Mouse (Mus musculus) CD4-positive helper T cell, adult 2 months (primary cell): ENCODE data around the gene 1700012A03Rik.

Experiments used
- DNase-seq: peaks from one replicate; pipeline ENCODE4 v3.0.0-alpha.2; 2012; ENCODE audit warnings: low read depth, missing footprints, low spot score

1700012A03Rik gene

DNA sequence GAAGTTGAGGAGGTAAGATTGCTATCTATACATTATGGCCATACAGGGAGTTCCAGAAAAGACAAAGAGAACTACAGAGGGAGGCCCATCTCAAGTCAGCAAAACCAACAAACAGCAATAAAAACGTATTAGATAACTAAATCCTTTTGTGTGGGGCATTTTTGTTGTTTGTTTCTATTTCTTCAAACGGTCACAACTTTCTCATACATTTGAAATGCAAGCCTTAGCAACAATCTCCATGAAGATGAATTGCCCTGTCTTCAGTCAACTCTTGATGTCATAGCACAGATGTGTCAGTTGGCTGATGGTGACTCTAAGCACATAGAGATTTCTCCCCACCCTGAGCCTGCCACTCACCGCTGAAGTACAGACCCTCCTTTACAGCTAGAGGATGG is at the start of gene 1700012A03Rik:
TSS of gene 1700012A03Rik (plus strand) at position 296 of the 395 bp plus-strand sequence.
- DNase-seq = no peak

- no peak for DNase-seq
Observed at GRCm38 (mm10) chr6:32004228-32004627, 45.8 kb upstream of the 1700012A03Rik start.

DNA sequence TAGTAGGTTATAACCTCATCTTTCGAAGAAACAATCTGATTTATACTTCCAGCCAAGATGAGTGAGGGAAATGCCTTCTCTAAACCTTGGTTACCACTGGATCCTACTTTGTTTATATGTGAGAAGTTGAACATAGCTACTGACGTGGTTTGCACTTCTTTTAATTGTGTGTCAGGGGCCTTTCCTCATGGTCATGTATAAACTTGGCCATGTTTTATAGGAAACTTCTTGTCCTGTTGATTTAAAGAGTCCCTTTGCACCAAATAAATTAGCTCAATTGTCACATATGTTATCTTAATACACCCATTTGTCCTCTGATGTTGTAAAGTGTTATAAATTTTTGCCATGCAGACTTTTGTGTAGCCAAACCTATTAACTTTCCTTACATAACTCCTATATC is 44.1 kb upstream of the 1700012A03Rik start:
- no peak for DNase-seq

DNA sequence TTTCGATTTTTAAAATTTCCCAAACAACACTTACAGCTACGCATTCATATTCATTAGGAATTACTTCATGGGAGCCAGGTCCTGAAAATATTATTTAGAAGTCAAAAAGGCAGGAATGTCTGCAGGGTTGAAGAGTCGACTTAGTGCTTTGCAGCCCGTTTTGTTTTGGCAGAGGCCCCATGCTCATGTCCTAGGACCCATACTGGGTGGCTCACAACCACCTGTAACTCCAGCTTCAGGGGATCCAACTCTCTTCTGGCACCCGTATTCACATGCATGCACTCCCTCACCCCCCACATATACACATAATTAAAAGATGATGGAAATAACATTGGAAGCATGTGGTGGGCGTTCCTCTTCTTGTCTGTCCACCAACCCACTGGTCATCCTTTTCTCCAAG is 43.7 kb upstream of the 1700012A03Rik start:
- DNase-seq = no peak

DNA sequence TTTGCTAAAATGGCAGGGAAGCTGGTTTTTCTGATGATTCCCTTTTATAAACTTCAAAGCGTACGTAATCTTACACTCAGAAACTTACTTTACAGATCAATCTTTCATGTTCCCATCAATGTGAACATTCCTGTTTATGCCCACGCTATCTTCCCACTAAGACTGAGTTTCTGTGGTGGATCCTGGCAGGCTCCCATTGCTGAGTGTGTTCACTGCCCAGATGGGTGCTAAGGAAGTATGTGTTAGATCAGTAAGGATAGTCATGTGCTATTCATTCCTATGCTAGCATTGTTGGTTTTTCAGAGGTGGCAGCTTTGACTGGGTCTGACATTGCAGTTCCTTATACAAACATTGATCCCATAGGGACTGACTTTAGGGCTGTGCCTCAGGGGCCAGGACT is 42.7 kb upstream of the 1700012A03Rik start:
- DNase-seq = no peak

- no peak for DNase-seq
Observed at GRCm38 (mm10) chr6:32016841-32017240, 33.2 kb upstream of the 1700012A03Rik start.

GRCm38 (mm10) chr6:32017406-32018104 is 32.5 kb upstream of the 1700012A03Rik start:
- DNase-seq = no peak

DNA sequence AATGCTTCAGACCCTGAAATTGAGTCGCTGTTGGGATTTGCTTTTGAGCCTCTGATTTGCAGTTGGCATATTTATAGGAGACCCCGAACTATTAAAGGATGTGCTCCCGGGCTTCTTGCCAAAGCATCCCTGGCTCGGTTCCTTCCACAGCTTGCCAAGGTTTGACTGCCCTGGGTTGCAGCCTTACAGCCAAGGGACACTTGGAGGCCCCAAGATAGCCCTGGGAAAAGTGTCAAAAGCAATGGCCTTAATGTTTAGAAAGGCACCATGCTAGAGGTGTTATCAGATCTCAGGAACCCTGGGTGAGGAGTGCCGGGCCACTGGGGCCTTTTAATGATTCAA is 32.0 kb upstream of the 1700012A03Rik start:
- no peak for DNase-seq

GRCm38 (mm10) chr6:32021853-32022536 is 28.1 kb upstream of the 1700012A03Rik start:
- DNase-seq = no peak

GRCm38 (mm10) chr6:32022537-32022869 is 27.5 kb upstream of the 1700012A03Rik start:
- no peak for DNase-seq

DNA sequence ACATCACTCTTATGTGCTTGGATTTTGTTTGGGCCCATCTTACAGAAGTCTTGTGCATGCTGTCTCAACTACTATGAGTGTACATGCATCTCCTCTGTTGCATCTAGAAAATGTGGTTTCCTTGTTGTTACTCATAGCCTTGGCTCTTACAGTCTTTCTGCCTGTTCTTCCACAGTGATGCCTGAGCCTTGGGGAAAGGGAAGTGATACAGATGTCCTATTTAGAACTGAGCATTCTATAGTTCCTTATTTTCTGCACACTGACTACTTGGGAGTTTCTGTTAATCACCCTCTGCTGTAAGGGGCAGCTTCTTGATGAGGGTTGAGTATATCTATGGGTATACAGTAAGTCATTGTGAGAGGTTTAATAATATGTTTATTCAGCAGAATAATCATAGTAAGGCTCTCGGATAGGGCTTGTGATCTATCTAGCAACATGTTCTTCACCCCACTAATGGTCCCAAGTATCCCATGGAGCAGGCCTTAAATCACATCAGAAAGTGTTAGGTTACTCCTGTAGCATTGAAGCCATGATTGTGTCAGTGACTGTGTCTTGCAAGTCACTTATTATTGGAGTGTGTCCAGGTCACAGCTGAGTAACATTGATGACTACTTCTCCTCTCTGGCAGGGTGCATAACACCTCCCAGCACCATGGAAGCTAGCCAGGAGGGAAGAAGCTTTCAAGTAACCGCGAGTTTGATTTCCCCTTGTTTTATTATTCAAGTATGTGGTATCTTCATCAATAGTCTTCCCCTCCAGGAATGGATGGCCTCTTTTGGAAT is 21.6 kb upstream of the 1700012A03Rik start:
- DNase-seq = no peak

DNA sequence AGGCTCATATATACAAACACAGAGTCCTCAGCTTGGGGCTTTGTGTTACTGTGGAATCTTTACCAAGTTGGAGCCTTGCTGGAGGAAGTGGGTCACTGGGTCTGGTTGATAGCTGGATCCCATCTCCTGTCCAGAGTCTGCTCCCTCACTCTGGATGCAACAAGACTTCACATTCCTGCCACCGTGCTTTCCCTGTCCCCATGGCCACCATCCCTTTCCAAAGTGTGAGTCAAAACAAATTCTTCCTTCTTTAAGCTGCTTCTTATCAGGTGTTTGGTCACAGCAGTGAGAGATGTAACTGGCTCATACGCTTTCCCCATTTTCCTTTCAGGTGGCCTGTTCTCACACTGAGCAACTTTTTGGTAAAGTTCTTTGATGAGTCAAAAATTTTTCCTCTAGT is 15.8 kb upstream of the 1700012A03Rik start:
- no peak for DNase-seq

GRCm38 (mm10) chr6:32045344-32045743 is 4.7 kb upstream of the 1700012A03Rik start:
- no peak for DNase-seq

DNA sequence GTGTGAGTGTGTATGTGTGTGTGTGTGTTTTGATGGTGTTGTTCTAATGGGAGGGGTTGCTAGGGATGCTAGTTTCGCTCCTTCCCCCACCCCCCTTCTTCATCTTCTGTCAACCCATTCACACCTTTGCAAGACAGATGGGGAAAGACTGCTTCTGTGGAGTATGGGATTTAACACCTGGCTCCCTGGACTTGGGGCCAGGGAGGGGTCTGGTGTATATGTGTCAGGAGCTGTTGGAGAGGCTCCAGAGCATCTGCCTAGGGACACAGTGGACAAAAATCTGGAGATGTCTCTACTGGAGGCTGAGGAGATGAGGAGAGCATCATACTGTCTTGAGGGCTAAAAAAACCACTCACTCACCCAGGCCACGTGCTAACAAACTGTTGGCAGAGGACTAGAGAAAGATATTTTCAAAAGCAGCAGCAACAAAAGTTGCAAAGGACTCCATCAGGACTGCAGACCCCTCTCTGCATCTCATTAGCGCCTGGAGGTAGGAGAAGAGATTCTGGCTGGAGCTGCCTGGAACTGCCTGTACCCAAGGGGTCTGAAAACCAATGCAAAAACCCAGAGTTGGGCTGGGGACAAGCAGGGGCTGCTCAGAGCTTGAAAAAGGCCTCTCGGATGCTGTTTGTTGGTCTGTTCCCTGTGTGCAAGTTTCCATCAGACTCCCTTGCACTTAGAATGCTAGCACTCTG is 643 bp upstream of the 1700012A03Rik start:
- DNase-seq = no peak

GRCm38 (mm10) chr6:32052135-32052915 is 2.3 kb downstream of the 1700012A03Rik start:
- DNase-seq = no peak

- DNase-seq = no peak
Observed at GRCm38 (mm10) chr6:32056525-32056924, 6.5 kb downstream of the 1700012A03Rik start.

DNA sequence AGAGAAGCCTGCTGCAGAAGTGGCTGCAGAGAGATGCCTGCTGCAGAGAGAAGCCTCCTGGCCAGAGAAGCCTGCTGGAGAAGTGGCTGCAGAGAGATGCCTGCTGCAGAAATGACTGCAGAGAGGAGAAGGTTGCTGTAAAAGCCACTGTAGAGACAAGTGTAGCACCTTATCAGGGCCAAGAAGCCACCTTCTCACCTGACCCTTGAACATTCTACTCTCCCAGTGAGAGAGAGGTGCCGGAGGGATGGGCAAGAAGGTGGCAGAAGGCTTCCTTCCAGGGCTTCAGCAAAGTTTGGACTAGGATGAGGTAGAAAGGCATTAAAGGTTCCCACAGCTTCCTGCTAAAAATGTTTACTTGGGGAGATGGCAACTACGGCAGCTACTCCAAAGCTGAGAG is 8.5 kb downstream of the 1700012A03Rik start:
- no peak for DNase-seq

GRCm38 (mm10) chr6:32060641-32061040 is 10.6 kb downstream of the 1700012A03Rik start:
- no peak for DNase-seq

DNA sequence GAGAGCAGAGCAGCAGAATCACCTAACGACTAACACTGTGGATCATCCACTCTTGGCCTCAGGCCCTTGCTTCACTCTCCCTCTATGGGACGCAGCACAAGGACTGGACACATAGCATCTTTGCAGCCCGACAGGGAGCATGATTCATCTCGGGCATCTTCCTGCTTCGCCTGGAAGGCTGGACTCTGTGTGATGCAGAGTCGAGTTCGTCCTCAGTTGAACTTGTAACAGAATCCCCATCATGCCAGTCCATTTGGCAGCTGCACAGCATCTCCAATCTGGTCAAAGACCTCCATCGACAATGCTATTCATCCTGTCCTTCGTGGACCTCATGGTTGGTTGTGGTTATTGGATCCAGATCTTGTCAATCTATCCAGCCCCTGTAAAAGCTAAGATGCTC is 11.2 kb downstream of the 1700012A03Rik start:
- DNase-seq = no peak

- DNase-seq = no peak
Observed at GRCm38 (mm10) chr6:32065789-32066510, 15.9 kb downstream of the 1700012A03Rik start.

GRCm38 (mm10) chr6:32072161-32072560 is 22.1 kb downstream of the 1700012A03Rik start:
- no peak for DNase-seq
